Mouse (Mus musculus): ENCODE results near the gene Fam189b.

- TF ChIP-seq CTCF (IDR thresholded peaks at IDR 0.05; ENCODE audit: control insufficient read depth, insufficient read depth, insufficient read length) (no peak), MAX (IDR thresholded peaks at IDR 0.05) (no peak), MYOG (IDR thresholded peaks at IDR 0.05; ENCODE audit: control insufficient read depth, extremely low read depth, insufficient read length) (no peak), MYOD1 (IDR thresholded peaks at IDR 0.05; ENCODE audit: control insufficient read depth, insufficient read length, low read depth) (no peak)
Observed at GRCm38 (mm10) chr3:89181749-89182500, 1.0 kb upstream of the Fam189b start.
